Mouse (Mus musculus): Measurements from ENCODE around the gene Nol12.
A peak's percentile ranks its signal among the peaks of the same experiment; 100 is the strongest.

Nol12 gene

DNA sequence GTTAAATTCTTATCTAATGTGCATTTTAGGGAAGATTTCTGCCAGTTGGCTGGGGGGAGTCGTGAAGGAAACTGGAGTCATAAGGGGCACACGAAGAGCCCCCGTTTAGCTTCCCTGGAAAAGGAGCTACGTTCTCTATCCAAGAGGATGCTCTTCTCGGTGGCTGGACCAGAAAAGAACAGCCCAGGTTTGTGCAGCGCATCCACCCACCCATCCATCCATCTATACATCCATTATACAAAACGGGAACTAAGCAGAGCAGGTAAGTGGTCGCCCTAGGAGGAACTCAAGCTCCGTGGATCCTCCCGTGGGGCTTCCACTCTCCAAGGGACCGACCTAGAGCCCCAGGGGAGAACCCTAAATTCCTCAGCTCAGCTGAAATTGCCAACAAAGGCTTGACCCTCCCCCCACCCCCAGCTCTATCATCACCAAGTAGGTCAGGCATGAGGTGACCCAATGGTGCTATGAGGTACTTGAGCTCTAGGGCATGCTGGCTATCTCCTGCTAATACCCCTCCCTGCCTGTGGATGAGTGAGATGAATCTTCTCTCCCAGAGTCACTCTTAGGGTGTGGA is 13.5 kb downstream of the Nol12 start:
- DNase-seq (ENCODE audit: low read depth): no peak

DNA sequence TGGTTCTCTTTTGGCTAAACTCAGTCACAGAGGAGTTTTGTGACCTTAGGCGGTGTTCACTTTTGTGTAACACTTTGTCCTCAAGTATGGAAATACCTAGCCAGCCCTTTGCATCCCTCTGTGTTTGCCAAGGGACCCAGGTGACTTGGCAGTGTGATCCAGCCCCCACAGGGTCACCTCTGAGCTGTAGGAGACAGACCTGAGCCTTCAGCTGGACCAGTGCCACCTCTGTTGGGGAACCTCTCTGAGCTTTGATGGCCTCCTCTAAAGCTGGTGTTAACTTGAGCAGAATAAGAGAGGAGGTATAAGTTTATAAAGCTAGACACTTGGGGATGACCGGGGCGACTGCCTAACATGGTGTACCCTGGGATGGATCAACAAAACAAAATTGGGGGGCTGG is 14.2 kb downstream of the Nol12 start:
- no peak for DNase-seq (ENCODE audit: low read depth)

DNA sequence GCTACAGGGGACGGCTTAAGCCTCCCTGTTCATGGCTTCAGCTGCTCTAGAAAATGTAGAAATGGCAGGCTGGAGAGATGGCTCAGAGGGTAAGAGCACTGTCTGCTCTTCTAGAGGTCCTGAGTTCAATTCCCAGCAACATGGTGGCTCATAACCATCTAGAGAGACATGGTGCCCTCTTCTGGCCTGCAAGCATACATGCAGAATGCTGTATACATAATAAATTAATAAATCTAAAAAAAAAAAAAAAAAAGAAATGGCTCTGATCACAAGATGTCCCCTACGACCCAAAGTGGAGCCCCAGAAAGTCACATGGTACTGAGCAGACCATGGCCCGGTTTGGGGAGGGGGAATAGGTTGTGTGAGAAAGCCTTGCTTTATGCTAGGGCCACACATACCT is 20.9 kb downstream of the Nol12 start:
- DNase-seq (ENCODE audit: low read depth): peak; percentile 40

DNA sequence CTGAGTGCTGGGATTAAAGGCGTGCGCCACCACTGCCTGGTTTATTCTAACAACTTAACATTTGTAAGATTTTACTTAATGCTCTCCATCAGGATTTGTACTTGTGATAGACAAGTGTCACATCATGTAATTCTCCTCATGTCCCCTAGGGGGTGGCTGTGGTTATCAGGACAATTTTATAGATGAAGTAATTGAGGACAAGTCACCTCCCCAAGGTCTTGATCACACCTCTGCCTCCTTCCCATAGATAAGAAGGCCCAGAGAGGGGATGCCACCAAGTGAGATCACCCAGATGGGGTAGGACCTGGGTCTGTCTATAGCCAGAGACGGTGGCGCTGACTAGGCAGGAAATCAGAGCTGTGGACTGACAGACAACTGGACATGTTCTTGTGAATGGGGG is 21.6 kb downstream of the Nol12 start:
- peak; percentile 62 for DNase-seq (ENCODE audit: low read depth)

DNA sequence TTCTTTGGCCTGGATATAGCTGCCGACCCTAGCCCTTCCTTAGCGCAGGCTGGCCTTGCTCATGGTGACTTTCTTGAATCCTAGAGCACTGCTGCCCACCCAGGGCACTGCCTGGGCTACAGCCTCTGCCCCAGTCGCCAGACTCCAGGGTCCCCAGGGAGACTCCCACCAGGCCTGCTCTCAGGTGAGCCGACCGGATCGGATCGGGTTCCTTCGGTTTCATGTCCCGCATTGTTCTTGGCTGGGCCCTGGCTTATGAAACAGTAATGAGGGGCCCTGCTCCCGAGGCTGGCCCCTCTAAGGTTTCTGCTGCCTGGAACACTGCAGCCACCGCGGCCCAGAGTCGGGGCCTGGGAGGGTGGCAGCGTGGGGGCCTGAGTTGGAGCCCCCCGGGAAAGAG is 22.3 kb downstream of the Nol12 start:
- DNase-seq (ENCODE audit: low read depth): no peak

DNA sequence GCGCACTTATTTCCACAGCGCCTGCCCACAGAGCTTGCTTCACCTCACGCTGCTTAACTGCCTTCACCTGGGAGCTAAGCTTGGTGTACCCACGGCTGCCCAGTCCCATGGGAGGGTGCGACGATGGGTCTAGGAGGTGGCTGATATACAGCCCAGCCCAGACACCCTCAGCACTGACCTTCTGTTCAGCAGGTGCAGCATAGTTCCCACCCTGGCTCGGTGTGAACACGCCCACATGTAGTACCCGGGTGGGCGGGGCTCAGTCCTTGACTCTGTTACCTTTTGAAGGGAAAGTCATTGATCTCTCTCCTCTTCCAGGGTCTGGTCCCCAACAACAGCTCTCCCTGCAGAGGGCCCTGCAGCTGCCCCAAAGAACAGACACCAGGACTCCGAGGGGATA is 24.8 kb downstream of the Nol12 start:
- DNase-seq (ENCODE audit: low read depth): no peak

DNA sequence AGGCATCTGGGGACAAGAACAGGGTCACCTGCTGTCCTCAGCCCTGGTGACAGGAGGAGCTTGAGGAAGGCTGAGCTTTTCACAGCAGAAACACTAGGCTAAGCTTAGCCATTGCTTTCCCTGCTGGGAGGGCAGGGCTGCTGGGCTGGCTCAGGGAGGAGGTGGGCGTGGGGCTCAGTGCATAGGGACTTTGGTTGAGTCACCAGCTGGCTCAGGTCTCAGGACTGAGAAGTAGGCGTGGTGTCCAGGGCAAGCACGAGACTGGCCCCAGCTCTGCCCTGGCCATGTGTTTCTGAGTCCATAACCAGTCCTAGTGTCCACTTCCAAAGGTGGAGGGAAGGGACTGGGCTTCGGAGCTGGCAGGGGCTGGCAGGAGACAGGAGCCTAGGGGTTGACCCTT is 25.4 kb downstream of the Nol12 start:
- DNase-seq (ENCODE audit: low read depth): peak; percentile 40

DNA sequence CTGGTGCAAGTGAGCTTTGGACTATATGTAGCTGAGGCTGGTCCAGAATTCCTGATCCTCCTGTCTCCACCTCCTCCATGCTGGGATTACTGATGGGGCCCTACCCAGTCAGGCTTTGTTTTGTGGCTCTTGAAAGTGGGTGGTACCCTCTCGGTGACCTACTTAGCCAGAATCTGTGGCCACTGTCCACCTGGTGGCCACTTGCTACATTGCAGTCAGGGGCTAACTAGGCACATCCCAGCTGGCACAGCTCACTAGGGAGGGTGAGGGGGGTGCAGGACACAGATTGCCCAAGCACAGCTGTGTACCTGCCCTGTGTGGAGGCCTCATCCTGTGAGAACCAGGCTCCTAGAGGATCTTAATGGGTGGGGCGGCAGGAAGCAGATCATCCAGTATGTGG is 28.2 kb downstream of the Nol12 start:
- DNase-seq (ENCODE audit: low read depth): peak; percentile 76

DNA sequence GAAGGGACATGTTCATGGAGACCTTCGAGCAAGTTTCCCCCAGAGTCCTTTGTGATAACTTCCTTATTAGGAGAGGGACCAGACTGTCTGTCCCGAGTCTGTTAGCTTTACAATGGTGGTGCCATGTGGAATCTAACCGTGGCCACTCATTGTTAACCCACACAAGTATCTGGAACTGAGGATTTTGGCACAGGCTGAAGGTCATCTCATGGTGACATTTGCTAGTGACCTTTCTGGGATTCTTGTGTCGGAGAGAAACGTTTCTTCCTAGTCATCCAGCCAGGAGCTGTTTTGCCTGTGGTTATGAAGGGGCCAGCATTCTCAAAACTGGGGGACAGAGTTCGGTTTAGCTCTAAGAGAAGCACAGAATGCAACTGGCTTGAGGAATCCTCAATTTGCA is 36.9 kb downstream of the Nol12 start:
- DNase-seq (ENCODE audit: low read depth): no peak

DNA sequence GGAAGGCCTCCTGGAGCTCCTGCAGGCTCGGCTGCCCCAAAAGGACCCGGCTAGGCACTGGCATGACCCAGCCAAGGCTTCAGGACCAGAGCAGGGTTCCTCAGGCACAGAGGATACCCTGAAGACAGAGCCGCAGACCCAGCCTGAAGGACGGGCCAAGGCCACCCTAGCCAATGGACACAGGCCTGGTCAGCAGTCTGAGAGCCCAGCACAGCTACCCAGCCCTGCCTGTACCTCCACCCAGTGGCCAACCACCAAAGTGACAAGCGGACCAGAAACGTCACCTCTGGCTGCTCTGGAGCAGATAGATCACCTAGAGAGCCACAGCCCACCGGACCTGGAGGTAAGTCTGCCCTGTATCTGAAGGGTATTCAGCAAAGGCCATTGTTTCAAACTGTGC is 39.2 kb downstream of the Nol12 start:
- DNase-seq (ENCODE audit: low read depth): peak; percentile 10

DNA sequence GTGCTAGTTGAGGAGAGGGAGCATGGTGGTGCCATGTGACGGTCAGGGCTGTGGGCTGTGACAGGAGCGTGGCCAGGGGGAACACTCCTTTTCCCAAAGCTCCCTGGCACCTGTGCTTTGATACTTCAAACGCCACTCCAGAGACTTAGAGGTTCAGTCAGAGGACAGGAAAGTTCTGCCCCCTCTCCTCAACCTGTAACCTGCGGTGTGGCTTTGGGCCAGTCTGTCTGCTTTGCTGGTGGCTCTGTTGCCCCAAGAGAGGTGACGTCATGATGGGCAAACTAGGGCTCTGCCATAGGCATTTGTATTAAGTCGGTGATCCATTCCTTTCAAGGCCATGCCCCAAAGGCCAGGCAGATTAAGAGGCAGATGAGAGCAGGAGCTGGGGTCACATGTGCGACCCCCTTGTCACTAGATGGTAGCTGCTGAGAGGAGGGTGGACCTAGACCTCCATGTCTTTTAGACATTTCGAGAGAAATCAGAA is 43.0 kb downstream of the Nol12 start:
- no peak for DNase-seq (ENCODE audit: low read depth)

DNA sequence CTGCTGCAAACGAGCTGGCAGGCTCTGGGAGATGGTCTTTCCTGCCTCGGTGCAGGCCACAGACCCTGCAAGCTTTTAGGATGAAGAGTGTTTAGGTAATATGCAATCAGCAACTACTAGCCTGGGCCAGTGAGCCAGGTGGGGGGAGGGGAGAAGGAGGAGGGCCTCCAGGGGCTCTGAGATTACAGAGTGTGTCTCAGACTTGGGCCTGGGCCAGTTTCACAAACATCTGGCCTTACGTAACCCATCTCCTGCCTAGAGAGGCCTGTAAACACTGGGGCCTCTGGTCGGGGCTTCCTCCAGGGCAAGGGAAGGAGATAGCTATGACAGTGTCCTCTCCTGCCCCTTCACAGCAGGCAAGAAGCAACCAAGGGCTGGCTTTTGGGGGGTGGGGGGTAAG is 44.1 kb downstream of the Nol12 start:
- DNase-seq (ENCODE audit: low read depth): peak; percentile 86

DNA sequence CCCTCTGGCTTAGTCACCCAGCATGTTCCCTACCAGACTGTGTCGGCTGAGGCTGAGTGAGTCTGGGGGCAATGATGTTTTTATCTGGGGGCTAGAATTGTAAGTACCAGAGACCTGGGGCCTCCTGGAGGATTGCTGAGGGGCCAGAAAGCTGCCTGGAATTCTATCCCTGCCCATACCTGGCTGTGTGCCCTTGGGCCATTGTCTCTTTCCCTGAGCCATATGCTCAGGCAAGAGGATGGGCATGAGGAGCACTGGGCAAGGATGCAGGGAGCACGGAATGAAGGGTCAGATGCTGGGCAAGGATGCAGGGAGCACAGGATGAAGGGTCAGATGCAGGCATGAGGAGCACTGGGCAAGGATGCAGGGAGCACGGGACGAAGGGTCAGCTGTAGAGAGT is 45.4 kb downstream of the Nol12 start:
- DNase-seq (ENCODE audit: low read depth): no peak

DNA sequence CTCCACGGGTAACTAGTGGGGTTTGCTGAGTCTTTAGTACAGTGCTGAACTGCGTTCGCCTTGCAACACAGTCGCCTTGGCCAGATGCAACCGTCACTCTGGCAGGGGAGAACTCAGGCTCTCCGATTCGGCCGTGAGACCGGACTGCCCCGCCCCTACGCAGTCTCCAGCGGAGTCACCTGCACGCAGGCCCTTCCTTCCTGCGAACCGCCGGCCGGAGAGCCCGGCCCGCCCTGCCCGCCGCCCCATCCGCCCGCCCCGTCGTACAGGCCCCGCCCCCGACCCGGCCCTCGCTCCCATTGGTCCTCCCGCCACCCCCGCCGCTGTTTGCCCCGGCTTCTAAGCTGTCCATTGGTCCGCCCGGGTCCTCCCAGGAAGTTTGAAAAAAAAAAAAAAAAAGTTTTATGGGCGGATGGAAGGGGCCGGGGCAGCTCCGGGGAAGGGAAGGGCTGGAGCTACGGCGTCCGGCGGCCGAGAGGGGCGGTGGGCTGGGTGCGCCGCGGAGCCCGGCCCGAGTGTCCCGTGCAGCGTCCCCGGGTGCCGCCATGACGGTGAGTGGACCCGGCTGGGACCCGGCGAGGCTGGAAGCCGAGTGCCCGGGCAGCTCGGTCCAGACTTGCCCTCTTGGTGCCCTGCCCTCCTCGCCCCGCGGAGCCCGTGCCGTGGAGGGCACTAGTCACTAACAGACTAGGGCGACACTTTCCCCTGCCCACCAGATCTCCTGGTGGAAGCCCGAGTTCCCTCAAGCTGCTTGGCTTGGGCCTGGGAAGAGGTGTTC is 48.1 kb downstream of the Nol12 start:
- DNase-seq (ENCODE audit: low read depth): peak; percentile 96

DNA sequence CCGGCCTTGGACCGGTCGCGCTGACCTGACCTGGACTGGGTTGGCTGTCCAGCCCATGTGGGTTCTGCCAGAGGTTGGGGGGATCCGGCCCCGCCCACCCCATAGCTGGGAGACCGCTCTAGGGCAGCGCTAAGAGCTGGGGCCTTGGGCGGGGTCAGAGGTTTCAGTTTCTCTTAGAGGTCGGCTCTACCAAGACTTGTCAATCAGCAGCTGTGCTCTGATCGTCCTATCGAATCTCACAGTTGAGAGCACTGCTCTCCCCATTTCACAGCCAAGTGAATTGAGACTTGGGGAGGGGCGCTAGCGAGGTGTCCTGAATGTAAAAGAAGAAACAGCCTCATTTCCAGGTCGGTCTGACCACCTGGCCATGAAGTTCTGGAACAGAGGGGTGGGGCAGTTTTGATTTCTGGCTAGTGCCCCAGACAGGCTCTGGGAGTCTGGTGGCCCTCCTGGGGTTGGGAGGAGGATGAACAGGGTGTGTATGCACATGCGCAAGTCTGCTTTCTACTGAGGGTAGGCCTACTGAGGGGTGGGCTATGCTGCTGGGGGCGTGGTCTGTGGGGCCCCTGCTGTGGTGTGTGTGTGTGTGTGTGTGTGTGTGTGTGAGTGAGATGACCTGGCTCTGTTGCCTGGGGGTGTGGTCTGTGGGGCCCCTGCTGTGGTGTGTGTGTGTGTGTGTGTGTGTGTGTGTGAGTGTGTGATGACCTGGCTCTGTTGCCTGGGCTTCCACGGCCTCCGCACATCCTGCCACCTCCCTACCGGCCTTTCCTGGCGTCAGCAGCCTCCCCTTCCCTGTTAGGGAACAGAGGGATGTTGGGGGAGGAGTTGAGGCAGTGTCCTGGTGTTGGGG is 48.9 kb downstream of the Nol12 start:
- peak; percentile 92 for DNase-seq (ENCODE audit: low read depth)

DNA sequence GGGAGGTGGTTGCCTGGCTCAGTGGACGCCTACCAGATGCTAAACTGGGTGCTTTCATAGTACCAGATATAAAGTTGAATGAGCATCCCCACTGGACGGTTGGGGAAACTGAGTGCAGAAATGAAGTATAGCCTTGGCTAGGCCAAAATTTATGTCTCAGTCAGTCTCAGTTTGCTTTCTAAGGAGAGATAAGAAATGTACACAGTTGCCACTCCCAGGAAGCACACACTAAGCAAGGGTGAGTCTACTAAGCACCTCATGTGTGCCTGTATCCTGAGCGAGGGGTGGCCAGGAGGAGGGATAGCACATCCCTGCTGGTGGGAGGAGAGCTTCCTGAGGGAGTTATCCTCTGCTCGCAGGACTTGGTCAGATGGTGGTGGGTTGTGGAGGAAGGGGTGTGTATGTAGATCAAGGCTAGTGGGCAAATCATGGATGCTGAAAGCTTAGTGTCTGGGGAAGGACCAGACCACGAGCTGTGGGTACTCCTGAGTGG is 49.6 kb downstream of the Nol12 start:
- DNase-seq (ENCODE audit: low read depth): no peak

DNA sequence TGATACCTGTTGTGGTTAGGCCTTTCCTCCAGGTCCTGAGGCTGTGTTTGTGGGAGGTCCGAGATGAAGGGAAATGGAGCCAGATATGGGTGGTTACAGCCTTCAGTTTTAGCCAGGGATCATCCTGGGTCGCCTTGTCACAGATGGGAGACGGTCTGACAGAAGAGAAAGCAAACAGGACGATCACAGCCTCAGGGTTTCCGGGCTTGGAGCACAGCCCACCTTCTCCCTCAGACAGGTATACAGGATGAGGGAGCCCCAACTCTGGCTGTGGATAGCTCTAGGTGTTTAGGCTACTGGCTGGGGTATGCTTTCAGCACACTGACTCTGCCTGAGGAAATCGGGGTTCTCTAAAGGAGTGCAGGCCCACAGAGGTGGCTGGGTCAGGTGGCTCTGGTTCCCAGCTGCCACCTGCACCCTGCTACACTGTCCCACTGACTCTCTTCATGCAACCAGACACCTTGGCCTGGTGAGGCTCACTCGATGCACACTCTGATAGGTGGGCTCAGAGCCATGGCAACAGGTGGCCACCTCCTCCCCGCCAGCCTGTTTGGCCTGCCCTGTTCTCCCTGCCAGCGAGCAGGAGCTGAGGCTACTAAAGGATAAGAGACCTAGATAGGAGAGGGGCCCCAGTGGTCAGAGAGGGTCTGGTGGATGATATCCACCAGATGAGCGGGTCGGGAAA is 51.9 kb downstream of the Nol12 start:
- DNase-seq (ENCODE audit: low read depth): no peak

DNA sequence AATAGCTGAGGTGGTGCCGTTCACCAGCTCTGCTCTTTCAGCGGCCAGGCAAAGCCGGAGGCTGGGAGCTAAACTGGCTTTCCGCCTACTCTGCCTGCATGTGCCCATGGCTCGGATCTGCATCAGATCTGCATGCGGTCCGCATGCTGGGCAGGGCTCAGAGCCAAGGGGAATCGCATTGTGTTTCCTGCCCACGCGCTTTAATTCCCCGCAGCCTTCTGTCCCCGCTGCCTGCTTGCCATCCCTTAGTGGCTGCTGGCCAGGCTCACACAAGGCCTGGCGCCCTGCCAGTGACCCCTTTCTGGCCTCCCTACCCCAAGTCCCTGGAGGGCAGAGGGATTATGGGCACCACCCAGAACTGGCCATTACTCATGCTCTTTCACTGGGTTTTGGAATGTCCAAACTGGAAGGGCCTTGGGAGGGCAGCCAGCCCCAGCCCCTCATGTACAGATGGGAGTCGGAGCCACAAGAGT is 53.8 kb downstream of the Nol12 start:
- peak; percentile 17 for DNase-seq (ENCODE audit: low read depth)

DNA sequence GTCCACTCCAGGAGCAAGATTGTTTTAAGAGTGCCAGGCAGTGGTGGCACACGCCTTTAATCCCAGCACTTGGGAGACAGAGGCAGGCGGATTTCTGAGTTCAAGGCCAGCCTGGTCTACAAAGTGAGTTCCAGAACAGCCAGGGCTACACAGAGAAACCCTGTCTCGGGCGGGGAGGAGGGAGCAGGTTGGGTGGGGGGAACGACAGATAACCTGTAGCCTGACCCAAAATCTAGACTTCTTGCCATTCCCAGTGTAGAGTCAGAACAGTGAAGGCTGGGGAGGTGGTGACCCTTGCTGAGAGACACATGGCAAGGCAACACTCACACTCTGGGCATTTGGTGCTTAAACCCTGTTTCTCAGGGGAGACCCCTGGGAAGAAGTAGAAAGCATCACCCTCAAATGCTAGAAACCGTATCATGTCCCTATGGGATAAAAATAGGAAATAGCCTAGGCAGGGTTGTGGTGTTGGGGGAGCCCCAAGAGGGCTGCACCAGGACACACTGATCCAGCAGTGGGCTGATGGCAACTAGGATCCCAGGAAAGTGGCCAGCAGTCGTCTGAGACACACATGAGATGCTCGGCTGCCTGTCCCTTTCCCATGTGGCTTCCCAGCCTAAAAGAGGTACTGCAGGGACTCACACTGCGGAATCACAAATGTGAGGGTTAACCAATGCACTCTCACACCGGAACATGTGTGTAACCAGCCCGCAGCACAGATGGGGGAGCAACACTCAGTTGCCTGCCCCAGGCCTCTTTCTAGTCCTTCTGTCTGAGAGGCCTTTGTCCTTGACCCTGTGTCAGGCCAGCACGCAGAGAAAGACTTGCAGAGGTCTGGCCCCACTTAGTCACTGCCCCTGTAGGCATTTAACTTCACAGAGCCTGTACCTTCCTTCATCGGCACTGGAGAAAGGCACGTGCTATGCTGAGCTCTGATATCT is 54.7 kb downstream of the Nol12 start:
- DNase-seq (ENCODE audit: low read depth): no peak

DNA sequence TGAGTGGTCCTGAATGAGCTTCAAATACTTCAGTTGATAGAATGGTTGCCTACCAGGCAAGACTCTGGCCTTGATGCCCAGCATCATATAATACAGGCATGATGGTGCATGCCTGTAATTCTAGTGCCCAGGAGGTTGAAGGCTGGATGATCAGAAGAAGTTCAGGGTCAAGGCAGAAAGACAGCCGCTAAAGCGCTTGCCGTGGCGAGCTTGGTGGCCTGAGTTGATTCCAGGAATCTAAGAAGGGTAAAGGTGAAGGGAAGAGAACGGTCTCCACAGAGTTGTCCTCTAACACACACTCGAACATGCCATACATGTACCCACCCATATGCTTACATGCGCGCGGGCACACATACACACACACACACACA is 55.3 kb downstream of the Nol12 start:
- DNase-seq (ENCODE audit: low read depth): no peak

DNA sequence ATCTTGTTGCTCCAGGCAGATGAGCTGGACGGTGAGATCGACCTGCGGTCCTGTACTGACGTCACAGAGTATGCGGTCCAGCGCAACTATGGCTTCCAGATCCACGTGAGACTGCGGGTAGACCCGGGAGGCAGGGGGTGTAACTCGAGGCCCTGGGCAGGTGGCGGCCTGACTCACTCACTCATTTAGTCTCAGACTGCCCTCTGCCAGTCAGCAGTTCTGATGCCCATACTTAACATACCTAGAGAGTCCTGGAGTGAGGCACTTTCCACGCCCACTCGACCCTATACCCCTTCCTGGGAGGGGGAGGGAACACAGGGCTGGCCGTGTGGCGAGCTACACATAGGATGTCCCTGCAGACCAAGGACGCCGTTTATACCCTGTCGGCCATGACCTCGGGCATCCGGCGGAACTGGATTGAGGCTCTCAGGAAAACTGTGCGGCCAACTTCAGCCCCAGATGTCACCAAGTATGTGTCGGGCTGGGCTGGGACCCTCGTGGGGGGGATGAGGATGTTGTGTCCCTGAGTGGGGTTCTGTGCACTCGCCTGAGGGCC is 56.3 kb downstream of the Nol12 start:
- DNase-seq (ENCODE audit: low read depth): no peak

All from 416B (cell line).